Mouse (Mus musculus) ZHBTc4 (cell line): ENCODE measurements around the gene Dhrs3.

Source experiments
- DNase-seq: peaks from one replicate; pipeline ENCODE4 v3.0.0-alpha.2; 2011; ENCODE audit warnings: low read depth, low spot score

The Dhrs3 gene

GRCm38 (mm10) chr4:144898036-144898649, 5.5 kb downstream of the Dhrs3 start:
- peak; percentile 65 for DNase-seq

GRCm38 (mm10) chr4:144898737-144899136, 6.1 kb downstream of the Dhrs3 start:
- DNase-seq: no peak

- peak; percentile 53 for DNase-seq
These were observed 9.0 kb downstream of the Dhrs3 start for GRCm38 (mm10) chr4:144901561-144902111.

GRCm38 (mm10) chr4:144903088-144903487, 10.5 kb downstream of the Dhrs3 start:
- DNase-seq: no peak

GRCm38 (mm10) chr4:144903932-144904331, 11.3 kb downstream of the Dhrs3 start:
- no peak for DNase-seq

- DNase-seq: peak; percentile 35
These were observed 12.5 kb downstream of the Dhrs3 start for GRCm38 (mm10) chr4:144905128-144905527.

- DNase-seq: no peak
These were observed 13.6 kb downstream of the Dhrs3 start for GRCm38 (mm10) chr4:144906001-144906889.

- DNase-seq: no peak
These were observed 14.5 kb downstream of the Dhrs3 start for GRCm38 (mm10) chr4:144906978-144907703.

- no peak for DNase-seq
These were observed 16.2 kb downstream of the Dhrs3 start for GRCm38 (mm10) chr4:144908825-144909224.

- no peak for DNase-seq
These were observed 17.7 kb downstream of the Dhrs3 start for GRCm38 (mm10) chr4:144910281-144910680.

GRCm38 (mm10) chr4:144913298-144914152, 20.9 kb downstream of the Dhrs3 start:
- DNase-seq: no peak

- DNase-seq: no peak
These were observed 23.9 kb downstream of the Dhrs3 start for GRCm38 (mm10) chr4:144916520-144916919.

GRCm38 (mm10) chr4:144917101-144917500, 24.5 kb downstream of the Dhrs3 start:
- DNase-seq: peak; percentile 63

- no peak for DNase-seq
These were observed 25.9 kb downstream of the Dhrs3 start for GRCm38 (mm10) chr4:144918501-144918900.

- DNase-seq: peak; percentile 30
These were observed 36.2 kb downstream of the Dhrs3 start for GRCm38 (mm10) chr4:144928693-144929436.

- DNase-seq: no peak
These were observed 37.2 kb downstream of the Dhrs3 start for GRCm38 (mm10) chr4:144929811-144930221.

GRCm38 (mm10) chr4:144930366-144930765, 37.7 kb downstream of the Dhrs3 start:
- peak; percentile 64 for DNase-seq

GRCm38 (mm10) chr4:144931167-144931566, 38.5 kb downstream of the Dhrs3 start:
- DNase-seq: no peak

GRCm38 (mm10) chr4:144934501-144934900, 41.9 kb downstream of the Dhrs3 start:
- peak; percentile 80 for DNase-seq

GRCm38 (mm10) chr4:144936563-144937154, 44.0 kb downstream of the Dhrs3 start:
- DNase-seq: no peak
